Mouse (Mus musculus): ENCODE data around the gene Ppp1r18. TPM values are rescaled to one million over a fixed set of nuclear protein-coding genes. Genes with fewer than 3 reads are reported as not detected.

The Ppp1r18 gene
- total RNA-seq (2021) = 10 to 100 TPM; 15.6 to 17.0 TPM

DNA sequence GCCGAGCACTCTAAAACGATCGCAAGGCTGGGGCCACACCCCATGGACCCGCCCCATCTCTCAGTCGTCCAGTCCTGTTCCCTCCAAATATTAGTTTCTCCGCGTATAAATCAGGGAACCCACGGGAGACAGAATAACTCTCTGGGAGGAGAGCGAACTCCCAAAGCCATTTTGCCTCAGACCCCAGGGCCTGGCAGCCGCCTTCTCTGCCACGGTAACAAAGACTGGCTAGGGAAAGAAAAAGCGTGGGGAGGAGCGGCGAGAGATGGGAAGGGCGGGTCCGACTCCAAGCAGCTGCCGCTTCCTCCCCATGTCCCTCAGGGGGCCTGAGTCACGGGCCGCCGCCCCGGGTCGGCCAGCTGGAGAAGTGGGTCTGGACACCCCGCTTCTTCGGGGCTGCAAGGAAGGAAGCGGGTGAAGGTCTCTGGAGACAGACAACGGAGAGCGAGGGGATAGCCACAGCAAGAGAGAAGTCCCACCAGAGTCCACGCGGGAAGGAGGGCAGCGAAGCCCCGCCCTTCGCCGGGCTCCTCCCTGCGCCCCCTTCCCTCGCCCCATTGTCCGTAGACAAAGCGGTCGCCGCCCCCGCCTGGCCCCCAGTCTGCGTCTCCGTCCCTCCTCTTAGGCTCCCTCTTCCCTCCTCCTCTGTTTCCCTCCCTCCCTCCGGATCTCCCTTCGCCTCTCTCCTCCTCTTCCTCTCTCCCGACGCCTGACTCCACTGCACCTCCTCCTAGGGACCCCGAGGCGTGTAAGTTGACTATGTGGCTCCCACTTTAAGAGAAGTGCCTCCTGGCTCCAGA is at the start of gene Ppp1r18:
TSS of gene Ppp1r18 (plus strand) at position 113 of the 800 bp plus-strand sequence.
- intact Hi-C loops (cut with DNase I) = loop anchor here (2.0 kb wide), 1 partner anchor 51 kb away; the partner anchor contains the start of genes Mrps18b and Ppp1r10
- DNase-seq = peak; percentile 79 to 87

DNA sequence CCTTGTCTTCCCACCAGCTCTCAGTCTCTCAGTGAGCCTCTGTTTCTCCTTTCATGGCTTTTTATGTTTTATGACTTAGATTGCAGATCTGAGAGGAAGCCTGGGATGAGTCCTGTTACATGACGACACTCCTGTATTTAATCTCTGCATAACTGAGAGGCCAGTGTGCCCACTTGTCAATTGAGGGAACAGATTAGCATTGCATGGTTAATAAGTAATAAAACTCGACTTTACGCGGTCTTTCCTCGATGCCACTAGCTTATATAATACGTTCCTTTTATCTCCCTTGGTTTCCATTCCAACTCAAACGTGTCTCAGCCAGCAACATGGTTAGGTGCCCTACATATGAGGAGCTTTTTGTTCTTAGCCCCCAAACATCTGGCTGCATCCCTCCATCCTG is 49.6 kb upstream of the Ppp1r18 start:
- no peak for DNase-seq
- intact Hi-C loops (cut with DNase I) = no loop called here

DNA sequence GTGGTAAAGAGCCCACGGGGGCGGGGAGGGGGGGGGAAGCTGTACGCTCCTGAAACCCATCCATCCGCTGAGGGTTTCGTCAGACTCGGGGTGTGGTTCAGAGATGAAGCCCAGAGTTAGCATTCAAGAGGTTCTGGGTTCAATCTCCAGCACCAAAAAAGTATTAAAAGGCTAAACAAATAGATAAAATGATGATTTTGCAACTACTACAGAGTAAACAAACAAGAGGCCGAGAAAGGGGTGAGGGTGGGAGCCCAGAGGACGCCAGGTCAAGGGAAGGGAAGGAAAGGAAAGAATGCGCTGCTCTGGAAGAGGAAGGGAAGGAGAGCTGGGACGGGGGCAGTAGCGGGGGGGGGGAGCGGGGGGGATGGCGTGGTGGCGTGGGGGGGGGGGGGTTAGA is 48.7 kb upstream of the Ppp1r18 start:
- DNase-seq = no peak
- intact Hi-C loops (cut with DNase I) = no loop called here

DNA sequence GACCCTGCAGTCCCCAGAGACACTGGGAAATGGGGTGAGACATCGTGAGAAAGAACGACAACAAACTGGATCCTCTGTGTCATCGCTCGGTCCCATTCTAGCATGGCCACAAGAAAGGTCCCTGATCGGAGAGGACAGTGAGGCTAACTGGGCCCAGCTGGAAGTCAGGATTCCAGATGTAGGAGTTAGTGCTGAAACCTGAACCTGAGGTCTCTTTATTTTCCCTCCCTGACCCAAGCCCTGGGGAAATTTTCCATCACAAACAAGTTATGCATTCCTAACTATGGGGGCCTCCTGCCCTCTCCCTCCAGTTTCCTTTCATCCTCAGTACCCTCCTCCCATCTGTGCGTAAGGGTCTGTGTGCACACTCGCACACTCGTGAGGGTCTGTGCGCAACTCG is 48.2 kb upstream of the Ppp1r18 start:
- no peak for DNase-seq
- intact Hi-C loops (cut with DNase I) = no loop called here

DNA sequence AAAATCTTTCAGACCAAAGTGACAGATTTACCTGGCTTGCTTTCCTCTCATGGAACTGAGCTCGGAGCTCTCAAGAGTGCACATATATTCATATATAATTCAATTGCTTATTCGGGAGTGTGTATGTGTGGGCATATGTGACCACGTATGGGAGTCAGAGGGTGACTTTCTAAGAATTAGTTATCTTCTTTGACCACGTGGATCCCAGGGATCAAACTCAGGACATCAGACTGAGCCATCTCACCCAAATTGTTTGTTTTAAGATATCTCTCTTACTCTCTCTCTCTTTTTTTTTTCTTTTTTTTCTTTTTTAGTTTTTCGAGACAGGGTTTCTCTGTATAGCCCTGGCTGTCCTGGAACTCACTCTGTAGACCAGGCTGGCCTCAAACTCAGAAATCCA is 45.3 kb upstream of the Ppp1r18 start:
- intact Hi-C loops (cut with DNase I) = loop anchor here (2.0 kb wide), 1 partner anchor 81 kb away; no protein-coding TSS in a partner anchor
- no peak for DNase-seq

DNA sequence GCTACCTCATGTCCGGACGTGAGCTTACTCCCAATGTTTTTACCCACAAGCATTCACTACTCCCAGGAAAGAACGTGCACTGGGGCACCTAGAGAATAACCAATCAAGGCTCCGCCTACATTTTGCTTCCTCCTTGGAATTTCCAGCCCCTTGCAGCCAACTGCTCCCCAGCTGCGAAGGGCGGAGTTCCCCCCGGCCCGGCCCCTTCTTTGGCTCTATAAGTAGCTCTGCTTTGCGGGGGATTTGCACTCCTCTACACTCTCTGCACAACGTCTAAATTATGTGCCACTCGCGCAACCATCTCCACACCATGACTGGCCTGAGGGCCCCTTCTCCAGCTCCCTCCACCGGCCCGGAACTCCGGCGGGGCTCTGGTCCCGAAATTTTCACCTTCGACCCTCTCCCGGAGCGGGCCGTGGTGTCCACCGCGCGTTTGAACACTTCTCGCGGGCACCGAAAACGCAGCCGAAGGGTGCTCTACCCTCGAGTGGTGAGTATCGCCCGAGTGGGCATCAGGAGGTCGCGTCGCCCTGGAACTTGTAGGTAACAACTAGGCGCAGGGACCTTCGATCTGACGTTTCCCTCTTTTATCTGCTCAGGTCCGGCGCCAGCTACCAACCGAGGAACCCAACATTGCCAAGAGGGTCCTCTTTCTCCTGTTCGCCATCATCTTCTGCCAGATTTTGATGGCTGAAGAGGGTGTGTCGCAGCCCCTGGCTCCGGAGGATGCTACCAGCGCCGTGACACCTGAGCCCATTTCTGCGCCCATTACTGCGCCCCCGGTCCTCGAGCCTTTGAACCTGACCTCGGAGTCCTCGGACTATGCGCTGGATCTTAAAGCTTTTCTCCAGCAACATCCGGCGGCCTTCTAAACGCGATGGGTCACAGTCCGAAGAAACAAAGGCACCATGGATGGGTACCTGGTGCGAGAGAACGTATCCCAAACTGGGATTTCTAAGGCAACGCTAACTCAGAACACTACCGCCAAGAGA is 43.7 kb upstream of the Ppp1r18 start, which contains the start of gene Ier3:
TSS of gene Ier3 (plus strand) at position 246 of the 992 bp plus-strand sequence.
- peak; percentile 87 to 90 for DNase-seq
- intact Hi-C loops (cut with DNase I) = loop anchor here (2.0 kb wide), 1 partner anchor 83 kb away; no protein-coding TSS in a partner anchor

DNA sequence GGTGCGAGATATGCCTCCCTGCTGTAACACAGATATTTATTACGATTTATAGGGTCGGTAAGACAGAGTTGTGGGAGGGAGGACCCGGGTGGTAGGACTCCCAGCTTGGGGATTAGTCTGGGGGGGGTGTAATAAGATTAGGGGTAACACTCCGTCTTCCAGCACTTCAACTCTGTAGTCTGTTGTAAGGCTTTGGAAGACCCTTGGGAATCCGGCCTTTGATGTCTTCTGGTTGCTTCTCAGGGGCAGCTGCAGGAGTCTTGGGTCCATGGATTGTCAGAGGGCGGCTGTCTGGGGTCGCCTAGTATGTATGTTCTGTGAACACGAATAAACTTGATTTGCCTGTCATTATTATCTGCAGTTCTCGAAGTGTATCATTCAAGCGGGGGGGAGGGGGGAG is 42.8 kb upstream of the Ppp1r18 start:
- peak in 1 of 2 experiments; percentile 36 for DNase-seq
- intact Hi-C loops (cut with DNase I) = no loop called here

DNA sequence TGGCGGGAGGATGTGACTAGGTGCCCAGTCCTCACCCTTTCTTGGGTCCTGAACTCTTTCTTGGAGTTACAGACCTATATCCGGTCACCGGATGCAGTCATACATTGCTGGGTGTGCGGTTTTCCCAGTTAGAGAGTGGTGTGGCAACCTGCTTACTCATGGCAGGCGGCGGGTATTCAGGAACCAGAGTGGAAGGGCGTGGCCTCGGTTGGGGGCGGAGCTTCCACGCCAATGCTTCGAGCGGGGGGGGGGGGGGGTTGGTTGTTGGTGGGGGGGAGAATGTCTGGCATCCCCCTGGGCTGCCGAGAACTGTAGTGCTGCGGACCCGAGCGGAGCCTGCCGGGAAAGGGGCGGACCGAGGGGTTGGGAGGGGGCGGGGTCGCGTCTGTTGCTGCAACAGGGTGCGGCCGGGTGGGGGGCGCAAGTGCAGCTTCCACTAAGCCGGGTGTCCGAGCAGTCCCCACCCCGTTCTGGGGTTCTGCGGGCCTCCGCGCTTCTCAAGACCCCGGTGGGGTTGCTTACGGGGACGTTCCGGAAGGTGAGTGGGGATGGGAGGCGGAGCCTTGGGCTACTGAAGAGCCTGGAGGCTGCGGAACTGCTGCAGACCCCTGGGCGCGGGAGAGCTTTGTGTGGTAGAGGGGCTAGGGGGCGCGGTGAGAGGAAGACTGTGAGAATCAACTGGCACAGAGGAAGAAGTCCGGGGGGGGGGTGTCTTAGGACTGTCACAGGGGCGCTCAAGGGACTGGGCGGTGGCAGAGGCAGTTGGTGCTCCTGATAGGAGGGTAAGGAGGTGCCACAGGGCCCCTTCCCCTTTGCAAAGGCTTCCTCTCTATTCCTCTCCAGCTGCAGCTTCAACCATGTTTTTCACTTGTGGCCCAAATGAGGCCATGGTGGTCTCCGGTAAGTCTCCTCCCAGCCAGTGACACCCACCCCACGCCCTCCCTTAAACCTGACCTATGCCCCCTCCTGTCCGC is 42.1 kb upstream of the Ppp1r18 start, which contains the start of gene Flot1:
TSS of gene Flot1 (plus strand) at position 267 of the 974 bp plus-strand sequence.
- intact Hi-C loops (cut with DNase I) = no loop called here
- DNase-seq = peak; percentile 87 to 89

DNA sequence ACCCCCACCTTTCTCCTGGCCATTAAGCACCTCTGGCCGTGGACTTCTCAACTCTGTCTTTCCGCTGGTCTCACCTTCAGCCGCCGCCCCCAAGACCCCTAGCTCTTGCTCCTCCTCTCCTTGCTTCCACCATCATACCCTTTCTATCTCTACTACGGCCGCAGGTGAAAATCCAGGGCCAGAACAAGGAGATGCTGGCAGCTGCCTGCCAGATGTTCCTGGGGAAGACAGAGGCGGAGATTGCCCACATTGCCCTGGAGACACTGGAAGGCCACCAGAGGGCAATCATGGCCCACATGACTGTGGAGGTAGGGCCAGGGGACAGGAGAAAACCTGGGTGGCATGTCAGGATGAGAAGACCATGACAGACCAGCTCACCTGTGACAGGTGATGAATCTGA is 41.0 kb upstream of the Ppp1r18 start:
- intact Hi-C loops (cut with DNase I) = no loop called here
- DNase-seq = peak in 1 of 2 experiments; percentile 19

DNA sequence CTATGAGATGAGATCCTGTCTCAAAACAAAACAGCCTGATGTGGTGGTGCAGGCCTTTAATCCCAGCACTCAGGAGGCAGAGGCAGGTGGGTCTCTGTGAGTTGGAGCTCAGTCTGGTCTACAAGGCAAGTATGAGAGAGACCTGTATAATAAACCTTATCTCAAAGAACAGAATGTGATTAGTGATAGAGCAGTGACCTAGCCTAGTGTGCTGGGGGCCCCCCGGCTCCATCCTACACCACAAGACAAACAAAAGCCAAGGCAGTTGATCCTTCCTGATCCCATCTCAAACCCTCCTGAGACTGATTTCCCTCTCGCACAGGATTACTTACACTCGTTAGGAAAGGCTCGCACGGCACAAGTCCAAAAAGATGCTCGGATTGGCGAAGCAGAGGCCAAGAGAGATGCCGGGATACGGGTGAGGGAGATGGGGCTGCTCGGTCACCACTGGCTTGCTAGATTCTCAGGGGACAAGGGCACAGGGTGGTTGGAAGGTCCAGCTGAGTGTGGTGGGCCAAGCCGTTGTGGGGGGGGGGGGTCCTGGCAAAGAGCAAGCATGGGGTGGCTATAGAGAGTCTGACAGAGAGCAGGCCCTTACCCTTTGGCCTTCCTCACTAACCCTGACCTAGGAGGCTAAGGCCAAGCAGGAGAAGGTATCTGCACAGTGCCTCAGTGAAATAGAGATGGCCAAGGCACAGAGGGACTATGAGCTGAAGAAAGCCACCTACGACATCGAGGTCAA is 40.1 kb upstream of the Ppp1r18 start:
- DNase-seq = no peak
- intact Hi-C loops (cut with DNase I) = loop anchor here (5.0 kb wide), 1 partner anchor 167 kb away; no protein-coding TSS in a partner anchor

DNA sequence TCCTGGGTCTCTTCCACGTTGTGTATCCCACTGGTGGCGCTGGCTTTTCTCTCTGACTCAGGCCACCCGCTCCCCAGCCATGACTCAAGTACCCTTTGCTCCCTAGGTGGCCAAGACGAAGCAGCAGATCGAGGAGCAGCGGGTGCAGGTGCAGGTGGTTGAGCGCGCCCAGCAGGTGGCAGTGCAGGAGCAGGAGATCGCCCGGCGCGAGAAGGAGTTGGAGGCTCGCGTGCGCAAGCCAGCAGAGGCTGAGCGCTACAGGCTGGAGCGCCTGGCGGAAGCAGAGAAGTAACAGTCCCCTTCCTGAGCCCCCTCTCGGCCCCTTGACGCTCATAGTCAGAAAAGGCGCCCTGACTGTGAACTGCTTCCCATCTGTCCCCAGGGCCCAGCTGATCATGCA is 35.7 kb upstream of the Ppp1r18 start:
- peak; percentile 82 to 83 for DNase-seq
- intact Hi-C loops (cut with DNase I) = loop anchor here (2.0 to 5.0 kb wide), 2 partner anchors 91 to 163 kb away; no protein-coding TSS in a partner anchor

DNA sequence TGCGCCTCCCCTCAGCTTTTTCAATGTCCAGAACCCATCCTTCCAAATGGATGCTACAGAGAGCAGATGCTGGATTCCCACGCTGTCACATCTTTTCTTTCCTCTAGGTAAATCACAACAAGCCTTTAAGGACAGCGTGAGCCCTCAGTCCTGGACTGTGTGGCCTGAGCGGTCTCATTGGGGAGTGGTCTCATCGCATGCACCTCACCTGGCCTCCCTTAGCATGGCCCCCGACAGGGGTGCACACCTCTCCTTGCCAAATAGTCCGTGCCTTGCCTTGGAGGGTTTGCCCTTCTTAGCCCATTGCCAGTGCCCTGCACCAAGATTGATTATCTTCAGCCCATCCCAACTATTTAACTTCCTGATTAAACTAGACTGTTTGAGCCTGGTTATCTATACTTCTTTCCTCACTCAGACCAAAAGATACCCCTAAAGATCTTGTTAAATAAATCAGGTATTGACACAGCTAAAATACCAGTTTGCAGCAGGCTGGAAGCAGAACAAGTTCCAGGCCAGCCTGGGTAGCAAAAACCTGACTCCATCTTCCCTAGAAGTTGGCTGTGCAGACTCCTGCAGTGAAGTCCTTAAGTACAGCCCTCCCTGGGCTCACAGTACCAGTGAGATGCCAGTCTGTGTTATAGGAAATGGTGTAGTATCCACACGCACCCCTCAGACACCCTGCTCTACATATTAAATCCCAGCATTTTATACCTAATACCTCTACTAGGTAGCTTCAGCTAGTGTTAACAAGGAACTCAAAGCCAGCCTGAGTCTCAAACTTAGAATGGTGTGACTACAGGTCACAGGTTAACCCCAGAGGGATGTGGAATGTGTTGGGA is 32.8 kb upstream of the Ppp1r18 start:
- DNase-seq = no peak
- intact Hi-C loops (cut with DNase I) = no loop called here

DNA sequence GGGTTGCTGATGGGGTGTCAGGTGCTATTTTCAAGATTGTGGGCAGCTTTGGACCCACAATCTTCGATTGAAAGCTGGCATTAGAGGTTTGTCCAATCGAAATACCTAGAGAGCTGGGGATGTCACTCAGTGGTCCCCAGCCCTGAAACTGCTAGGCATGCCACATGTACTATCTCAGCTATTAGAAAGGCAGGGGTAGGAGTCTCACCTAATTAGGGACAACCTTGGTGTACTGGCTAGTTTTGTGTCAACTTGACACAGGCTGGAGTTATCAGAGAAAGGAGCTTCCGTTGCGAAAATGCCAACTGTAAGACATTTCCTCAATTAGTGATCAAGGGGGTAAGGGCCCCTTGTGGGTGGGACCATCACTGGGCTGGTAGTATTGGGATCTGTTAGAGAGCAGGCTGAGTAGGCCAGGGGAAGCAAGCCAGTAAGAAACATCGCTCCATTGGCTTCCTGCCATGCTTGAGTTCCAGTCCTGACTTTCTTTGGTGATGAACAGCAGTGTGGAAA is 32.1 kb upstream of the Ppp1r18 start:
- intact Hi-C loops (cut with DNase I) = no loop called here
- no peak for DNase-seq

DNA sequence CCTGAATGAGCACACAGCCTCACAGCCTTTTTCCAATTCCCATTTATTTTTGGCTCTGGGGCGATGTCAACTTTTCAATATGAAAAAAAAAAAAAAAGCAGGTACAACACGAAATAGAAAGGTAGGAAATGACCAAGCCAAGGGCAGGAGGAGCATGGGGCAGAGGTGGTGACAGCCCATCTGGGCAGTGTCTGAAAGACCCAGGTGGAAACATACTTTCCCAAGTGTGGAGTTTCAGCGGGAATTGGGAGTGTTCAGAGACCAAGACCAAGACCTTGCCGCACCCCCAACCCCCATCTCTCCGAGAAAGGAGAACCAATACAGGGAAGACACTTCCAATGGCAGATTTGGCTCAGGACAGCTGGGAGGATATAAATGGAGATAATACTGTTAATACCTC is 31.5 kb upstream of the Ppp1r18 start:
- DNase-seq = no peak
- intact Hi-C loops (cut with DNase I) = no loop called here

DNA sequence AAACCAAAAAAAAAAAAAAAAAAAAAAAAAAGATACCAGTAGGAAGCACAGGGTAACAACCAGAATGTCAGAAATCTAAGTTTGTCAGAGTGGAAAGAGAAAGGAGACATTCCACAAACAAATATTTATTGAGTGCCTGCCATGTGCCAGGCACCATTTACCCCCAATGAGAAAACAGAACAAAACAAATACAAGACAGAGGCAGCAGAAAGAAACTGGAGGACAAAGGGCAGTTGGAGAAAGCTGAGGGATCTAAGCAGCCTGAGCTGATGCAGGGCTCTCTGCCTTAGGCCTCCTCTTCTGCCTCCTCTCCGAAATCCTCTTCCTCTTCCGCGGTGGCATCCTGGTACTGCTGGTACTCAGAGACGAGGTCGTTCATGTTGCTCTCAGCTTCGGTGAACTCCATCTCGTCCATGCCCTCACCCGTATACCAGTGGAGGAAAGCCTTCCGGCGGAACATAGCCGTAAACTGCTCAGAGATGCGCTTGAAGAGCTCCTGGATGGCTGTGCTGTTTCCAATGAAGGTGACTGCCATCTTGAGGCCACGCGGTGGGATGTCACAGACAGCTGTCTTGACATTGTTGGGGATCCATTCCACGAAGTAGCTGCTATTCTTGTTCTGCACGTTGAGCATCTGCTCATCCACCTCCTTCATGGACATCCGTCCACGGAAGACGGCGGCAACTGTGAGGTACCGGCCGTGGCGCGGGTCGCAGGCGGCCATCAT is 30.5 kb upstream of the Ppp1r18 start:
- intact Hi-C loops (cut with DNase I) = no loop called here
- no peak for DNase-seq

DNA sequence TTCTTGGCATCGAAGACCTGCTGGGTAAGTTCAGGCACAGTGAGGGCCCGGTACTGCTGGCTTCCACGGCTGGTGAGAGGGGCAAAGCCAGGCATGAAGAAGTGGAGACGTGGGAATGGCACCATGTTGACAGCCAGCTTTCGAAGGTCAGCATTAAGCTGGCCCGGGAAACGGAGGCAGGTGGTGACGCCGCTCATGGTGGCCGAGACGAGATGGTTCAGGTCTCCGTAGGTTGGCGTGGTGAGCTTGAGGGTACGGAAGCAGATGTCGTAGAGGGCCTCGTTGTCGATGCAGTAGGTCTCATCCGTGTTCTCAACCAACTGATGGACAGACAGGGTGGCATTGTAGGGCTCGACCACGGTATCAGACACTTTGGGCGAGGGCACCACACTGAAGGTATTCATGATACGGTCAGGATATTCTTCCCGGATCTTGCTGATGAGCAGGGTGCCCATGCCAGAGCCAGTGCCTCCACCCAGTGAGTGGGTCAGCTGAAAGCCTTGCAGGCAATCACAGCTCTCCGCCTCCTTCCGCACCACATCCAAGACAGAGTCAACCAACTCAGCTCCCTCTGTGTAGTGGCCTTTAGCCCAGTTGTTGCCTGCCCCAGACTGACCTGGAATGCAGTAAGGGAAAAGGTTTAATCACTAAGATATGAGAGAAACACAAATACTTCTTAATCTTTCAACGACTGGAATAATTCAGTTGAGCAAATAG is 29.8 kb upstream of the Ppp1r18 start:
- DNase-seq = no peak
- intact Hi-C loops (cut with DNase I) = loop anchor here (1.0 to 2.0 kb wide), 2 partner anchors 38 to 81 kb away; partner anchors contain the start of genes Mrps18b and Ppp1r10
